Mouse (Mus musculus): ENCODE results near the gene Amh.
"Not testable (repeated sequence)": the region's sequence is repeated elsewhere in the genome, so short reads cannot be mapped to it uniquely, and the experiment has no call there.

GRCm38 (mm10) chr10:80816303-80816702, 11.3 kb downstream of the Amh start:
- not testable (repeated sequence) for TF ChIP-seq POLR2A (IDR thresholded peaks at IDR 0.05; ENCODE audit: low read depth, low read length); CTCF (conservative IDR thresholded peaks at IDR 0.05; ENCODE audit: insufficient read depth, insufficient read length, low read depth, low read length)

Data from kidney, adult 2 months (tissue).